Mouse (Mus musculus) gastrocnemius, adult 2 months (tissue): ENCODE measurements around the gene Atf6. TPM values are rescaled to one million over a fixed set of nuclear protein-coding genes. Genes with fewer than 3 reads are reported as not detected.
A peak's percentile ranks its signal among the peaks of the same experiment; 100 is the strongest.

Experiments
- DNase-seq: peaks from one replicate; pipeline ENCODE4 v3.0.0; 2022
- H3K27ac ChIP-seq: fragments of 200-600 bp; 2 replicates; pipeline ENCODE4 v1.8.1; 2022; ENCODE audit warnings: mild to moderate bottlenecking
- H3K4me3 ChIP-seq: fragments of 200-600 bp; 2 replicates; pipeline ENCODE4 v1.8.1; 2022; ENCODE audit warnings: mild to moderate bottlenecking, moderate library complexity
- CTCF ChIP-seq: fragments of 200-600 bp; IDR thresholded peaks from 2 replicates; pipeline ENCODE4 v1.8.1; 2022; ENCODE audit warnings: antibody characterized with exemption, mild to moderate bottlenecking, moderate library complexity
- intact Hi-C: fragments of 180-260 bp; cut with DNase I; formaldehyde crosslinking; loops from one replicate; pipeline ENCODE4 v1.15.1; 2025
- total RNA-seq, 2 experiments: library from RNA; stranded (reverse); gene quantifications; 2 replicates each; pipeline ENCODE4 v1.2.3; 2021

Atf6 gene
- total RNA-seq, 2 experiments from 2014 or later, result 17.3 to 19.0 TPM

DNA sequence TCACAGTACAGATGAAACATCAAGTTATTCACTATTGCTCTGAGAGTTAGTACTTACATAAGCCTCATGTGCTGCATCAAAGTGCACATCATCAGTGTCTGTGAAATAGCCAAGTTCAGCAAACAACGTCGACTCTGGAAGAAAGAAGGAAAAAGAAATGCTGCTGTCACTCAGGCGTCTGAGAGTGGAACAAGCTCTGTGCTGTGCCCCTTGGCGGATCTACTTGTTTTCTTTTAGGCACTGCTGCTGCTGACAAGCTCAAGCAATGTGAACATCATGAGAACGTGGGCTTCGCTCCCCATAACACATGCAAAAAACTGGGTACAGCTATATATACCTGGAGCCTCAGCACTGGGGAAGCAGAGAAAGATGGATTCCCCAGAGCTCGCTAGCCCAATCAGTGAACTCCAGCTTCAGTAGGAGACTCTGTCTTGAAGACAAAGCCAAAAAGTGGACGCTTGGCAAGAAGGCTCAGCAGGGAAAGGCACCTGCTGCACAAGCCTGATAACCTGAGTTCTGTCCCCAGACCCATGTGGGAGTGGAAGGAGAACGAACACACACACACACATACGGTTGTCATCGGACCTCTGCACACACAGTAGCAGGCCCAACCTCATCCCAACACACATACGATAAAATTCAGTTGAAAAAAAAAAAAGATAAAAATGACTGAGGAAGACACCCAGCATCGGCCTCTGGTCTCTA lies 12.4 kb downstream of the Atf6 start:
- DNase-seq, result no peak
- intact Hi-C loops, result no loop called here
- no peak for TF ChIP-seq CTCF

DNA sequence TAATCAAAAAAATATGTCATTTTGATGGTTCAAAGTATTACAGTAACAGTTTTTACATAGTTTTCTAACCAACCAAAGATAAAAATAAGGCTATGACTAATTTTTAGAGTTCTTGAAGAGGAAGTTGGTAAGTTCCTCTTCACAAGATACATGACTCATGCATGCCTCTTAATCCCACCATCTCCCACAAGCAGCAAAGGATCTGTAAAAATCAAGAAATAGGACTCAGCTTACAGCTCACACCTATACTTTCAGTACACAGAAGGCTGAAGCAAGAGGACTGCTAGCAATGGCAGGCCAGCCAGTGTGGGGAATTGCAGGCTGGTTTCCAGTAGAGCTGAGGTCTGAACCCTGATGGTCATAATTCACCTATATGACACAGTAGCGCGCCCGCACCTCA lies 14.0 kb downstream of the Atf6 start:
- Histone ChIP-seq H3K4me3 (no peak overlapping the region), H3K27ac (no peak overlapping the region)
- no peak for DNase-seq
- TF ChIP-seq CTCF, result no peak
- intact Hi-C loops, result no loop called here

More for the DNA sequence above, 12.4 kb downstream of the Atf6 start:
- Histone ChIP-seq H3K4me3 (no peak overlapping the region), H3K27ac (no peak overlapping the region)

DNA sequence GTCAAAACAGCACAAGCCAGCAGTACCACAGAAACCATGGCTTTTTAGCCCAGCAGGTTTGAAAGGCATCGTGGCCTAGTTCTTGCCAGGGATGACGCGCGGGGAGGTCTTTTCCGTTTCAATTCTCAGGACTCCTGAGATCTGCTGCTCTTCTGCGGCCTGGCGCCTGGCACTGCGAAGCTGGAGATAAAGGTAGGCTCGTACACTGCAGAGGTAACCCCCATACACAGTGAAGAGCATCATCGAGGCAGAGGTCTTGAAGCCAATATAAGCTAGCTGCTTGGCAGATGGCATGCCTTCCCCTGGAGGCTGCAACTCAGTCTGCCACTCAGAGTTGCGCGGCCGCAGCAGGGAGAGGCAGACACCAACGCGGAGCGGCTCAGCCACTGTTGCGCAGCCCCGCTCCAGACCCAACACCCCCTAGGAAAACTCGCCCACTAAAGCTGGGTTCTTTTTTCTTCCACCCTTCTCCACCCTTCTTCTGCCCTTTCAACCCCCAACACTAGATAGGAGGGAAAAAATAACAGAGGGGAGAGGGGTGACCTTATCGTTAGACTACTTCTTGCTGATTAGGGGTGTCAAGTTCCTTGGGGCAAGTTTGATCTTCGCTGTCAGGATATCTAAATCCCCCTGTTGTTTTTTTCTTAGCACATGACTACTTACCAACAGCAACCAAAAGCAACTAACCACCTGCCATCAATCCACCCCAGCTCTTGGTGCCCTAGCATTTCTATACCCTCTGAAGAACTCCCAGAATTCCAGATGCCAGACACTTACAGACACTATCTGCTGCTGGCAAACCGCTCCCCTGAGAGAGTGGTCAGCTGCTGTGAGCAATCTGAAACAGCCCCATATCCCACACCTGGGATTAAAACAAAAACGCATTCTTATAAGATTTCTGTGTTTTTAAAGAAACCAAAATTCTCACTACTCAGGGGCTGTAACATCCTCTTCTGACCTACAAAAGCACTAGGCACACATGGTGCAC lies 16.6 kb downstream of the Atf6 start:
- intact Hi-C loops, result no loop called here
- Histone ChIP-seq H3K27ac (no peak overlapping the region), H3K4me3 (no peak overlapping the region)
- no peak for DNase-seq
- no peak for TF ChIP-seq CTCF

DNA sequence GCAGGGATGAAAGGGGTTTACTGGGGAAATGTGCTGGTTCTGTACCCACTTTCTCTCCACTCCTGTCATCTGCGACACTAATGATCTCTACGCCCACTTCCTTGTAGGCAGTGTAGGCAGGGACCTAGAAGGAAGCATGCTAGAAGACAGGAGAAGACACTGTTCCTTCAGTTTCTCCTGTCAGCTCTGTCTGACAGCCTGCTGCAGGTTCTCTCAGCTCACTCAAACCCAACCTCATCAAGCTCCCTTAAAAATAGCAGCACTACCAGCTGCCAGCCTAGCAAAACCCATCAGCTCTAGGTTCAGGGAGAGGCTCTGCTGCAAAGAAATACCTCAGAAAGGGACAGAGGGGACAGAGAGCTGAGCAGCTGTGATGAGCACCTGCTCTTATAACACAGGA lies 17.6 kb downstream of the Atf6 start:
- TF ChIP-seq CTCF, result no peak
- DNase-seq, result no peak
- intact Hi-C loops, result no loop called here
- no peak overlapping the region for H3K4me3 ChIP-seq
- no peak overlapping the region for H3K27ac ChIP-seq

DNA sequence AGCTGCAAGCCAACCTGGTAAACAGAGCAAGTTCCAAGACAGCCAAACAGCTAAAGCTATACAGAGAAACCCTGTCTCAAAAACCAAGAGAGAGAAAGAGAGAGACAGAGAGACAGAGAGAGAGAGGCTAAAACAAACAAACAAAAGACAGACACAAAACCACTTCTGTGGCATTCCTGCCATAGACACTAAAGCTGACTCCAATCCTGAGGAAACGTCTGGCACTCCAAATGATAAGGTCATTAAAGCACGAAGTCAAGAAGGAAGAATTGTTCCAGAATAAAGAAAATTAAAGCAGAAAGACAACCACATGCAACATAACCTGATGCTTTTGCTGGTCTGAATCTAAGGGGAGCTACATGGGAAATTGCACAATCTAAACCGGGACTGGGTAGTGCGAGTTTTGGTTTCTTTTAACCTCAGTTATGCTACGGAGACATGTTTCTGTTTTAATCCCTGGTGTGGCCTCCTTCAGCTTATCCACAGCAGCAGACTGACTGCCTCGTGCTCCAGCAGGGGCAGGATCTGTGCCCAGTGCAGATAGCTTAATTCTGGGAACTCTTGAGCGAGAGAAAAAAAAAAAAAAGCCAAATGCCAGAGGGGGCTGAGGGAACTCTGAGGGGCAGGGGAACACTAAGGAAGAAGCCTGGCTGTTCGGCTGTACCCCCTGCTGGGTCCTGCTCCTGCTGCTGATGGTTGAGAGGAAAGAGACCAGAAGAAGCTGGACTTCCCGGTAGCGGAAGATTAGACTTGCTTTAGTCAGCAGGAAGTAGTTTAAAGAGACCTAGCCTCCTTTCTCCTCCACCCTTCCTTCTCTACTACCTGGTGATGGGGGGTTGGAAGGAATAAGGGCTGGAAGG lies 21.9 kb downstream of the Atf6 start:
- Histone ChIP-seq H3K27ac (peak overlapping the region; percentile 31), H3K4me3 (peak overlapping the region; percentile 9; the same call in 1 of the 2 replicates)
- intact Hi-C loops, result no loop called here
- no peak for DNase-seq
- TF ChIP-seq CTCF, result no peak

DNA sequence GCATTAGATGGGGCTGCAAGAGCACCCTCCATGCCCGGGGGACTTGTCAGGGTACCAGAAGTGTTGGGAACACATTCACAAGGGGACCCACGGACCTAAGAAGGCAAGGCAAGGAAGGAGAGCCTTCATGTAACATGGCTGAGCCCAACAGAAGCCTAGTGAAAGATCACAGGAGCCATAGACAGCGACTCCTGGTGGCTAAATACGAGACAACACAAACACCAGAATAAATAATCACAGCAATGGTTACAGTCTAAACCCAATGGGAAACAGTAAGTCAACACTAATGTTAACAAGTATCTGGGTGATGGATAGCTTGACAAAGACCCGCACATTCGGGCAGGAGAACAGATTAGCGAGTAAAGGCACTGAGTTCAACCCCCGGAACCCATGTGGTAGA lies 23.2 kb downstream of the Atf6 start:
- intact Hi-C loops, result loop anchor here (5.0 kb wide), 1 partner anchor 212 kb away; no protein-coding TSS in a partner anchor

DNA sequence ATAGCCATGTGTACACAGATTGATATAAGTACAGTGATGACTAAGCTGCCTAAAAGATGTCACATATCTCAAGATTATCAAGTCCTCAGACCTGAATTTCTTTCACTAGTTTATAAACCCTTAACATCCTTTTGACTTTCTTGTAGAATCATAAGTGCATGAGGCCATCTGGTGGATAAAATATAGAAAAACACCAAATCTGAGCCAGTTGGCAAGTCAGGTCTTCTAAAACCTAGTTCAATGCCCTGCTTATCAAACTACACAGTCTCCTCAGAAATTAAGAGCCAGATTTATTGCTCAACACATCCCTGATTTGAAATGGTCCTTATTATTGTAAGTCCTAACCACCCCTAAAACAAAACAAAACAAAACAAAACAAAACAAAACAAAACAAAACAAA lies 27.9 kb downstream of the Atf6 start:
- TF ChIP-seq CTCF, result peak; percentile 62
- intact Hi-C loops, result loop anchor here (5.0 kb wide), 1 partner anchor 207 kb away; no protein-coding TSS in a partner anchor
- Histone ChIP-seq H3K27ac (no peak overlapping the region), H3K4me3 (no peak overlapping the region)
- no peak for DNase-seq

More for the DNA sequence above, 23.2 kb downstream of the Atf6 start:
- TF ChIP-seq CTCF, result peak; percentile 45
- Histone ChIP-seq H3K4me3 (no peak overlapping the region), H3K27ac (no peak overlapping the region)
- DNase-seq, result no peak

DNA sequence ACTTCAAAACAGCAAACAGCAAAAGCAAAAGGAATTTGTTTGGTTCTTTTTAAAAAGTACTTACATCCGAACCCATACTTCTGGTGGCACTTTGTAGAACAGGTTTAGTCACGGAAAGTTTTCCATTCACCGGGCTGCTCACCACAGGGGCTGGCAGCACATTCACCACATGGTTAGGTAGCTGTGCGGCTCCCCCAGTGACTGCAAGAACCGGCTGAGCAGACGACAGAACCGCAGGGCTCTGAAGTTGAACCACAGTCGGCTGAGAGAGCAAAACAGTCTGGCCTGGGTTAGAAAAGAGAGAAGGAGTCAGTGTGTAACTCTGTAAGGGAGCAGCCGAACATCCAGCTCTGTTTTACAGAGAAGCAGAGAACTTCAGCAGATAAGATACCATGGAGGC lies 32.8 kb downstream of the Atf6 start:
- H3K4me3 ChIP-seq, result no peak overlapping the region
- no peak for DNase-seq
- no peak for TF ChIP-seq CTCF
- H3K27ac ChIP-seq, result no peak overlapping the region
- intact Hi-C loops, result no loop called here

DNA sequence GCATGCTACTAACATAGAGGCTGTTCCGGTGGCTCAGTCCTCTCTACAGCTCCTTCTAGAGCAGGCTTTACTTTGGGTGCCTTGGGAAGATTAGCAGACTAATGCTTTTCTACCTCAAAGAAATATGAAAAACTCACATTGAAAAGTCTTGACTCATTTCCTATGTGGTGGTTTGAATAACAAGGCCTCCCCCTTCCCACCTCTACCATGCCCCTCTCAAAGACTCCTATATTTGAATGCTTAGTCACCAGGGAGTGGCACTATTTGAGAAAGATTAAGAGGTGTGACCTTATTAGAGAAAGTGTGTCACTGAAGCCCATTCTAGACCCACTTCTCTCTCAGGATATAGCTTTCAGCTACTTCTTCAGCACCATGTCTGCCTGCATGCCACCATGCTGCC lies 37.8 kb downstream of the Atf6 start:
- TF ChIP-seq CTCF, result no peak
- DNase-seq, result no peak
- intact Hi-C loops, result no loop called here
- Histone ChIP-seq H3K4me3 (no peak overlapping the region), H3K27ac (no peak overlapping the region)

DNA sequence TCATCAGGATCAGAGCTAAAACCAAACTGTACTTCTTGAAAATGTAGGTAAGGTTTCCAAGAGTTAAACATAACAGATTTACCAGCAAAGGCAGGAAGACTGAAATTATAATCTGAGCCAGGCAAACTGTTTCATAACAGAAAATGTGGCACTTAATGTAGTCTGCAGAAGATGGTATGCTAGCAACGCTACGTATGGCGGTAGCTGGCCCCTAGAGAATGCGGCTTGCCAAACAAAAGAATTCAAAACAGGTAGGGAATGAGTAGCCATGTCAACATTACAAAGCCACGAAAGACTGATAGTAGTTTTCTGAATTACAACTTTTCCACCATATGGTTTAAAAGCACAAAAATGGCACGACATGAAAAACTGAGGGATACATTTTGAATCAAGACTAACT lies 38.2 kb downstream of the Atf6 start:
- no peak for TF ChIP-seq CTCF
- H3K27ac ChIP-seq, result no peak overlapping the region
- no peak overlapping the region for H3K4me3 ChIP-seq
- no peak for DNase-seq
- intact Hi-C loops, result no loop called here

DNA sequence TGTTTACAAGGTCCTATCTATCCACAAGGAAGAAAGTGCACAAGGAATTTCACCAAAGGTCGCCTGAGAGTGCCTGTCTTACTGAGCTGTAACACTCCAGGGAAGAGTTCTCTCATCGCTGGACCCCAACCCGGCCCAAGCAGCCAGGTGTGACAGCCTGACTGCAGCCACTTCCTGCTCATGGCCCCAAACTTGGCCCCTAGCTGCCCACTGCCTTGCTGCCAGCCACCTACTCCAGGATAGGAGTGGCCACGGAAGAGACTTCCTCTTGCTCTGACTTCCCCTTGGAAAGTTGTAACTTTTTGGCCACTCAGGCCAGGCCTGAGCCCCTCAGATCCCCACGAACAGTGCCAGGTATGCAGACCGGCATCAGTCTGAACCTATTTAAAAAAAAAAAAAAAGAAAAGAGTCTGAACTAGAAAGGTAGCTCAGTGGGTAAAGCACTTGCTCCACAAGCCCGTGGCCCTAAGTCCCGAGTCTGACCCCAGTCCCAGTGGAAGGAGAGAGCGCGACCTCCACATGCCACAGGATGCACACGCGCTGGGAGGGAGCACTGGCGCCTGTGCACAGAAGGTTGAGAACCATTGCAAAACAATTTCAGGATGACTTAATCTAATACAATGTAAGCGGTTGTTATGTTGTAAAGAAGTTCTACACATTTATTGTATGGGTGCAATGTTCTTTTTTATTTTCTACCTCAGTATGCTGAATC lies 47.3 kb downstream of the Atf6 start:
- Histone ChIP-seq H3K27ac (no peak overlapping the region), H3K4me3 (no peak overlapping the region)
- intact Hi-C loops, result no loop called here
- DNase-seq, result no peak
- TF ChIP-seq CTCF, result no peak
